Mouse (Mus musculus) testis, adult 2 months (tissue): ENCODE data around the gene Fcgr3.

Experiments
- CTCF ChIP-seq: fragments of 200-500 bp; IDR thresholded peaks from 2 replicates; pipeline ENCODE4 v1.5.1; 2012; ENCODE audit warnings: low read depth, mild to moderate bottlenecking, inconsistent platforms, low read length, moderate library complexity; ENCODE audit not compliant: control insufficient read depth, insufficient read depth, insufficient replicate concordance
- POLR2A ChIP-seq: fragments of 200-500 bp; IDR thresholded peaks from 2 replicates; pipeline ENCODE4 v1.6.1; 2012; ENCODE audit warnings: low read depth, mild to moderate bottlenecking, inconsistent platforms, low read length, moderate library complexity; ENCODE audit not compliant: control insufficient read depth

DNA sequence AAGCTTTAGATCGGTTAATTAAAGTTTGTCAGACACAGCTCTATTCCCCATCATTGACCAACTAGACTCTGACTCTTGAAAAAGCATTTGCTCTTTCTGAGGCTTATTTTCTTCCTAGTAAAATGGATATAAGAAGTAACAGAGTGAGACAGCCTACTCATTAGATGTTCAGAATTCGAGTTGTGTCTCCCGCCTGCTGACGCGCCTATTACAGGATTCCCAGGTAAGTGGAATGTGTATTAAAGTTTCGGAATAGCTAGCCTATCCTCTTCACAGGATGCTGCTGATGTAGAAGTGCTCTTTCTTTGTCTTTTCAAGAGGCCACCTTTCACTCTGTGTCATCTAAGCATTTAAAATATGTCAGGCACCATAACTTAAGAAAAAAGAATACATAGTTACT lies 25.6 kb downstream of the Fcgr3 start:
- TF ChIP-seq CTCF: no peak
- TF ChIP-seq POLR2A: no peak
